Mouse (Mus musculus) erythroblast, embryonic 14.5 days (primary cell): ENCODE results near the gene 1110008L16Rik.

ENCODE experiments used
- GATA1 ChIP-seq: IDR thresholded peaks from 2 replicates; pipeline ENCODE4 v1.6.1; 2012; ENCODE audit warnings: low read length, inconsistent platforms, mixed read lengths
- TAL1 ChIP-seq: IDR thresholded peaks from 3 replicates; pipeline ENCODE4 v1.6.1; 2012; ENCODE audit warnings: low read length, inconsistent platforms, mixed read lengths

DNA sequence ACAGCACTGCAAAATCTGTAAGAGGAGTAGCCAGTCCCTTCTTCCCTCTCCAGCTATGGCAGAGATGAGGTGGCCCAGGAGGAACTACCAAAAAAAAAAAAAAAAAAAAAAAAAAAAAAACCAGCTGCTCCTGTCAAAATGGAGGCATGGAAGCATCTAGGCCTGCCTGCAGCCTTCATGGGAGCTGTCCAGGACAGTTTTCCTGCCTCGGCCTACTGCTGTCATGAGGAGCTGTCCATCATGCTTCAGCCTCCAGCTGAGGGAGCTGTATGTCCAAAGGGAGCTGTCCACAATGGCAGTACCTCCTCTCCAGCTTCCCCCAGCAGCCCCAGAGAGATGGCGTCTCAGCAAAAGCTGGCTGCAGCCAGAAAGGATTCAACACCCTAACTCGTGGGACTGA lies 27.1 kb upstream of the 1110008L16Rik start:
- TF ChIP-seq TAL1 (no peak), GATA1 (no peak)
